Mouse (Mus musculus) intestine, postnatal 0 days (tissue): ENCODE measurements around the gene Tpm3. TPM values are rescaled to one million over a fixed set of nuclear protein-coding genes. Genes with fewer than 3 reads are reported as not detected.
"Not testable (repeated sequence)": the region's sequence is repeated elsewhere in the genome, so short reads cannot be mapped to it uniquely, and the experiment has no call there.

Experiments
- ATAC-seq: fragments of 200-750 bp; cut with Nextera tagmentation; 2 replicates; pipeline ENCODE4 v1.8.0; 2017; ENCODE audit warnings: mild to moderate bottlenecking, moderate TSS enrichment, moderate library complexity
- H3K27ac ChIP-seq: fragments of 300-500 bp; sonication (generic); 2 replicates; pipeline ENCODE4 v1.5.1; 2014; ENCODE audit warnings: mild to moderate bottlenecking, low read depth, low read length, moderate library complexity
- H3K27me3 ChIP-seq: fragments of 300-500 bp; sonication (generic); replicated peaks from 2 replicates; pipeline ENCODE4 v1.6.1; 2014; ENCODE audit warnings: low read length, mixed read lengths; ENCODE audit not compliant: control insufficient read depth, insufficient read depth
- H3K36me3 ChIP-seq: fragments of 300-500 bp; sonication (generic); 2 replicates; pipeline ENCODE4 v1.6.1; 2014; ENCODE audit warnings: mild to moderate bottlenecking, moderate library complexity; ENCODE audit not compliant: control insufficient read depth, insufficient read depth
- H3K4me1 ChIP-seq: fragments of 300-500 bp; sonication (generic); replicated peaks from 2 replicates; pipeline ENCODE4 v1.6.1; 2014; ENCODE audit warnings: antibody characterized with exemption, low read length, mixed read lengths; ENCODE audit not compliant: control insufficient read depth, insufficient read depth
- H3K4me2 ChIP-seq: fragments of 300-500 bp; sonication (generic); replicated peaks from 2 replicates; pipeline ENCODE4 v1.6.1; 2014; ENCODE audit warnings: low read depth, mild to moderate bottlenecking, moderate library complexity
- H3K4me3 ChIP-seq: fragments of 300-500 bp; sonication (generic); 2 replicates; pipeline ENCODE4 v1.5.1; 2014; ENCODE audit warnings: low read depth, low read length
- H3K9ac ChIP-seq: fragments of 300-500 bp; sonication (generic); 2 replicates; pipeline ENCODE4 v1.6.1; 2014; ENCODE audit warnings: mild to moderate bottlenecking, low read depth, low read length
- H3K9me3 ChIP-seq: fragments of 300-500 bp; sonication (generic); 2 replicates; pipeline ENCODE4 v1.6.1; 2016; ENCODE audit warnings: mixed run types; ENCODE audit not compliant: control insufficient read depth
- CTCF ChIP-seq: sonication (generic); IDR thresholded peaks from 2 replicates; pipeline ENCODE4 v1.5.1; 2016; ENCODE audit warnings: low read depth, mild to moderate bottlenecking, control low read depth, antibody characterized with exemption, moderate library complexity
- WGBS: fragments of 180-500 bp; shearing (Covaris S2); extraction: QIAGEN DNeasy Blood & Tissue Kit; methylation state at CpG from one replicate; pipeline ENCODE4 v1.1.7; 2014; 5-methylcytosine and 5-hydroxymethylcytosine counted together
- polyA plus RNA-seq: library from polyadenylated mRNA; unstranded; fragments of >200 nt; fragmentation: Nextera tagmentation; extraction: Ambion mirVana; gene quantifications from 2 replicates; pipeline ENCODE4 v1.2.1, GENCODE M21; 2015

The Tpm3 gene
- polyA plus RNA-seq, 1 experiment from 2014 or later: 311 TPM

- Histone ChIP-seq H3K4me1 (no peaks in the 10 kb centered on the region), H3K4me2 (no peak overlapping the region)
- 67% methylated on average over 2 of the region's 2 CpGs for WGBS
Measured at GRCm38 (mm10) chr3:90103176-90103575, 30.7 kb downstream of the Tpm3 start.

GRCm38 (mm10) chr3:90103938-90104337 is 31.5 kb downstream of the Tpm3 start, which contains the start of gene Nup210l:
Gene Nup210l (plus strand): TSS chr3:90104132.
- no peaks in the 10 kb centered on the region for H3K27me3 ChIP-seq
- H3K4me1 ChIP-seq: no peaks in the 10 kb centered on the region
- H3K4me2 ChIP-seq: no peak within 1 kb of the TSS
- no peak within 1 kb of the TSS for H3K27ac ChIP-seq
- no peak for ATAC-seq
- no peak within 1 kb of the TSS for H3K4me3 ChIP-seq
- no peak for TF ChIP-seq CTCF
- H3K9ac ChIP-seq: no peak within 1 kb of the TSS
- H3K36me3 ChIP-seq: peaks cover 14% of the 10 kb centered on the region
- WGBS: 85% methylated on average over 13 of the region's 13 CpGs
- no peaks in the 10 kb centered on the region for H3K9me3 ChIP-seq

More at GRCm38 (mm10) chr3:90103176-90103575, 30.7 kb downstream of the Tpm3 start:
- Histone ChIP-seq H3K9ac (no peak overlapping the region), H3K36me3 (peaks cover 21% of the 10 kb centered on the region), H3K27me3 (no peaks in the 10 kb centered on the region), H3K4me3 (no peak overlapping the region), H3K27ac (no peak overlapping the region), H3K9me3 (no peaks in the 10 kb centered on the region)
- no peak for TF ChIP-seq CTCF
- ATAC-seq: no peak

GRCm38 (mm10) chr3:90111706-90112105 is 39.3 kb downstream of the Tpm3 start:
- Histone ChIP-seq H3K36me3 (no peaks in the 10 kb centered on the region), H3K4me2 (no peak overlapping the region), H3K9ac (no peak overlapping the region), H3K27ac (no peak overlapping the region), H3K4me1 (no peaks in the 10 kb centered on the region), H3K27me3 (no peaks in the 10 kb centered on the region), H3K4me3 (no peak overlapping the region), H3K9me3 (no peaks in the 10 kb centered on the region)
- WGBS: 78% methylated on average over 2 of the region's 2 CpGs
- no peak for TF ChIP-seq CTCF
- ATAC-seq: no peak

GRCm38 (mm10) chr3:90114342-90114741 is 41.9 kb downstream of the Tpm3 start:
- 81% methylated on average over 2 of the region's 2 CpGs for WGBS
- ATAC-seq: no peak

GRCm38 (mm10) chr3:90115526-90115925 is 43.1 kb downstream of the Tpm3 start:
- Histone ChIP-seq H3K4me2 (no peak overlapping the region), H3K4me1 (no peaks in the 10 kb centered on the region), H3K27ac (no peak overlapping the region), H3K9me3 (no peaks in the 10 kb centered on the region), H3K9ac (no peak overlapping the region), H3K4me3 (no peak overlapping the region), H3K27me3 (no peaks in the 10 kb centered on the region), H3K36me3 (no peaks in the 10 kb centered on the region)
- TF ChIP-seq CTCF: no peak
- no peak for ATAC-seq
- 61% methylated on average over 3 of the region's 3 CpGs for WGBS

More at GRCm38 (mm10) chr3:90114342-90114741, 41.9 kb downstream of the Tpm3 start:
- peak; percentile 40; the same call in 1 of the 2 replicates for TF ChIP-seq CTCF
- Histone ChIP-seq H3K27me3 (no peaks in the 10 kb centered on the region), H3K4me3 (no peak overlapping the region), H3K4me1 (no peaks in the 10 kb centered on the region), H3K36me3 (no peaks in the 10 kb centered on the region), H3K9ac (no peak overlapping the region), H3K9me3 (no peaks in the 10 kb centered on the region), H3K4me2 (no peak overlapping the region), H3K27ac (no peak overlapping the region)

- Histone ChIP-seq H3K9me3 (no peaks in the 10 kb centered on the region), H3K4me1 (no peaks in the 10 kb centered on the region), H3K4me2 (no peak overlapping the region), H3K9ac (no peak overlapping the region), H3K4me3 (no peak overlapping the region), H3K36me3 (no peaks in the 10 kb centered on the region), H3K27me3 (no peaks in the 10 kb centered on the region), H3K27ac (no peak overlapping the region)
- 89% methylated on average over 13 of the region's 13 CpGs for WGBS
- TF ChIP-seq CTCF: no peak
- no peak for ATAC-seq
Measured at GRCm38 (mm10) chr3:90118132-90118790, 45.8 kb downstream of the Tpm3 start.

GRCm38 (mm10) chr3:90122036-90122435 is 49.6 kb downstream of the Tpm3 start:
- not testable (repeated sequence) for H3K36me3 ChIP-seq, H3K27ac ChIP-seq, H3K4me2 ChIP-seq, H3K4me3 ChIP-seq, ATAC-seq, H3K4me1 ChIP-seq, H3K9me3 ChIP-seq, H3K9ac ChIP-seq, H3K27me3 ChIP-seq
- WGBS: 88% methylated on average over 5 of the region's 5 CpGs
